Mouse (Mus musculus) CH12.LX (cell line): ENCODE results near the gene Prkn. TPM values are rescaled to one million over a fixed set of nuclear protein-coding genes. Genes with fewer than 3 reads are reported as not detected.

ENCODE experiments used
- DNase-seq: peaks from one replicate; pipeline ENCODE4 v3.0.0-alpha.2; 2013; ENCODE audit errors: extremely low read depth
- H3K27ac ChIP-seq: 2 replicates; pipeline ENCODE4 v1.5.1; 2012; ENCODE audit warnings: low read depth, mild to moderate bottlenecking, control low read depth, moderate library complexity; ENCODE audit not compliant: insufficient read depth
- H3K27me3 ChIP-seq: replicated peaks from 2 replicates; pipeline ENCODE3; 2012; ENCODE audit warnings: inconsistent platforms
- H3K36me3 ChIP-seq, 2 experiments: replicated peaks in 1 of 2; 2 replicates each; pipeline versions ENCODE3 to v1.6.1; 2012; ENCODE audit warnings: inconsistent platforms in 1 of 2, low read length in 1 of 2, mild to moderate bottlenecking in 1 of 2, mixed read lengths in 1 of 2, moderate library complexity in 1 of 2; ENCODE audit not compliant: control insufficient read depth in 1 of 2, insufficient read depth in 1 of 2
- H3K4me1 ChIP-seq, 2 experiments: 2 replicates each; pipeline ENCODE4 v1.6.1; 2012; ENCODE audit warnings: inconsistent platforms in 1 of 2, moderate library complexity in 1 of 2; ENCODE audit not compliant: insufficient read depth in 2 of 2, control insufficient read depth in 1 of 2
- H3K4me2 ChIP-seq: 2 replicates; pipeline ENCODE4 v1.6.1; 2012; ENCODE audit warnings: low read depth, mild to moderate bottlenecking, control low read depth; ENCODE audit not compliant: poor library complexity, insufficient read depth, severe bottlenecking
- H3K4me3 ChIP-seq, 3 experiments: fragments of 150-350 bp in 1 of 3; sonication (generic) in 1 of 3; replicated peaks in 1 of 3; 2 replicates each; pipeline versions ENCODE3 to v1.5.1; 2011 to 2012; ENCODE audit warnings: low read depth in 2 of 3, low read length in 2 of 3, mild to moderate bottlenecking in 2 of 3, moderate library complexity in 2 of 3, control low read depth in 1 of 3, improper control_type of control experiment in 1 of 3, inconsistent platforms in 1 of 3, mixed read lengths in 1 of 3; ENCODE audit not compliant: poor library complexity in 1 of 3
- H3K79me2 ChIP-seq: replicated peaks from 2 replicates; pipeline ENCODE4 v1.6.1; 2012; ENCODE audit warnings: mild to moderate bottlenecking, moderate library complexity; ENCODE audit not compliant: control insufficient read depth, poor library complexity, insufficient read depth, severe bottlenecking; ENCODE audit errors: extremely low read depth
- H3K9ac ChIP-seq: 2 replicates; pipeline ENCODE4 v1.6.1; 2012; ENCODE audit warnings: low read depth, mild to moderate bottlenecking, control low read depth, moderate library complexity; ENCODE audit not compliant: insufficient read depth
- H3K9me3 ChIP-seq: replicated peaks from 2 replicates; pipeline ENCODE3; 2012; ENCODE audit warnings: low read length, inconsistent platforms, mixed read lengths
- BHLHE40 ChIP-seq: IDR thresholded peaks from 2 replicates; pipeline ENCODE4 v1.6.1; 2011; ENCODE audit warnings: mild to moderate bottlenecking, low read depth, low read length, improper control_type of control experiment
- CHD1 ChIP-seq: IDR thresholded peaks from 2 replicates; pipeline ENCODE4 v1.6.1; 2012; ENCODE audit warnings: low read depth, low read length, improper control_type of control experiment, inconsistent platforms
- CHD2 ChIP-seq: IDR thresholded peaks from 2 replicates; pipeline ENCODE4 v1.6.1; 2011; ENCODE audit warnings: low read length, improper control_type of control experiment
- CTCF ChIP-seq, 2 experiments: IDR thresholded peaks in 1 of 2; conservative IDR thresholded peaks in 1 of 2; 2 replicates each; pipeline ENCODE4 v1.5.1; 2011 to 2012; ENCODE audit warnings: low read depth in 2 of 2, low read length in 2 of 2, improper control_type of control experiment in 1 of 2, inconsistent platforms in 1 of 2, mild to moderate bottlenecking in 1 of 2, moderate library complexity in 1 of 2
- E2F4 ChIP-seq: IDR thresholded peaks from 2 replicates; pipeline ENCODE4 v1.6.1; 2011; ENCODE audit warnings: low read depth, low read length, improper control_type of control experiment; ENCODE audit not compliant: insufficient replicate concordance
- ELF1 ChIP-seq: IDR thresholded peaks from 2 replicates; pipeline ENCODE4 v1.6.1; 2014; ENCODE audit warnings: low read depth, mild to moderate bottlenecking, inconsistent platforms, low read length, improper control_type of control experiment
- EP300 ChIP-seq: IDR thresholded peaks from 2 replicates; pipeline ENCODE4 v1.6.1; 2011; ENCODE audit warnings: low read length, improper control_type of control experiment
- ETS1 ChIP-seq: conservative IDR thresholded peaks from 2 replicates; pipeline ENCODE4 v1.6.1; 2012; ENCODE audit warnings: low read depth, mild to moderate bottlenecking, inconsistent platforms, low read length, improper control_type of control experiment, moderate library complexity
- GABPA ChIP-seq: IDR thresholded peaks from 2 replicates; pipeline ENCODE4 v1.6.1; 2012; ENCODE audit warnings: low read depth, low read length, improper control_type of control experiment, inconsistent platforms; ENCODE audit not compliant: insufficient replicate concordance
- IRF4 ChIP-seq: IDR thresholded peaks from 2 replicates; pipeline ENCODE4 v1.6.1; 2014; ENCODE audit warnings: low read depth, mild to moderate bottlenecking, inconsistent platforms, low read length, improper control_type of control experiment
- JUND ChIP-seq: conservative IDR thresholded peaks from 2 replicates; pipeline ENCODE4 v1.6.1; 2011; ENCODE audit warnings: low read depth, low read length, improper control_type of control experiment
- MAFK ChIP-seq: IDR thresholded peaks from 2 replicates; pipeline ENCODE4 v1.6.1; 2011; ENCODE audit warnings: low read length, improper control_type of control experiment; ENCODE audit not compliant: insufficient replicate concordance
- MAX ChIP-seq: IDR thresholded peaks from 2 replicates; pipeline ENCODE4 v1.6.1; 2011; ENCODE audit warnings: low read length, improper control_type of control experiment
- MEF2A ChIP-seq: IDR thresholded peaks from 2 replicates; pipeline ENCODE4 v1.6.1; 2014; ENCODE audit warnings: low read depth, mild to moderate bottlenecking, inconsistent platforms, low read length, improper control_type of control experiment, borderline replicate concordance
- MXI1 ChIP-seq: IDR thresholded peaks from 2 replicates; pipeline ENCODE4 v1.6.1; 2011; ENCODE audit warnings: mild to moderate bottlenecking, low read depth, low read length, improper control_type of control experiment
- MYC ChIP-seq: IDR thresholded peaks from 2 replicates; pipeline ENCODE4 v1.6.1; 2011; ENCODE audit warnings: low read depth, mild to moderate bottlenecking, improper control_type of control experiment, low read length
- NRF1 ChIP-seq: IDR thresholded peaks from 2 replicates; pipeline ENCODE4 v1.6.1; 2014; ENCODE audit warnings: low read depth, mild to moderate bottlenecking, inconsistent platforms, low read length, improper control_type of control experiment, moderate library complexity
- PAX5 ChIP-seq: IDR thresholded peaks from 2 replicates; pipeline ENCODE4 v1.6.1; 2012; ENCODE audit warnings: low read length, inconsistent platforms, mixed read lengths
- POLR2A ChIP-seq: IDR thresholded peaks from 2 replicates; pipeline ENCODE4 v1.6.1; 2011; ENCODE audit warnings: low read depth, mild to moderate bottlenecking, improper control_type of control experiment, low read length
- RAD21 ChIP-seq: IDR thresholded peaks from 2 replicates; pipeline ENCODE4 v1.6.1; 2011; ENCODE audit warnings: low read depth, mild to moderate bottlenecking, low read length, improper control_type of control experiment, moderate library complexity
- SIN3A ChIP-seq: IDR thresholded peaks from 2 replicates; pipeline ENCODE4 v1.6.1; 2012; ENCODE audit warnings: low read length, improper control_type of control experiment, inconsistent platforms
- TBP ChIP-seq: conservative IDR thresholded peaks from 2 replicates; pipeline ENCODE4 v1.6.1; 2011; ENCODE audit warnings: low read depth, low read length, improper control_type of control experiment
- TCF12 ChIP-seq: IDR thresholded peaks from 2 replicates; pipeline ENCODE4 v1.6.1; 2014; ENCODE audit warnings: low read depth, mild to moderate bottlenecking, inconsistent platforms, low read length, improper control_type of control experiment
- UBTF ChIP-seq: IDR thresholded peaks from 2 replicates; pipeline ENCODE4 v1.6.1; 2012; ENCODE audit warnings: low read depth, mild to moderate bottlenecking, inconsistent platforms, low read length, improper control_type of control experiment, moderate library complexity
- USF2 ChIP-seq: conservative IDR thresholded peaks from 2 replicates; pipeline ENCODE4 v1.6.1; 2011; ENCODE audit warnings: low read depth, low read length, improper control_type of control experiment
- ZC3H11A ChIP-seq: IDR thresholded peaks from 2 replicates; pipeline ENCODE4 v1.6.1; 2012; ENCODE audit warnings: low read depth, mild to moderate bottlenecking, inconsistent platforms, low read length, improper control_type of control experiment
- ZKSCAN1 ChIP-seq: IDR thresholded peaks from 2 replicates; pipeline ENCODE4 v1.6.1; 2012; ENCODE audit warnings: low read depth, inconsistent platforms, low read length, improper control_type of control experiment, borderline replicate concordance
- ZMIZ1 ChIP-seq: IDR thresholded peaks from 2 replicates; pipeline ENCODE4 v1.6.1; 2012; ENCODE audit warnings: low read depth, mild to moderate bottlenecking, inconsistent platforms, low read length, improper control_type of control experiment
- ZNF384 ChIP-seq: IDR thresholded peaks from 2 replicates; pipeline ENCODE4 v1.6.1; 2012; ENCODE audit warnings: low read depth, low read length, improper control_type of control experiment, inconsistent platforms
- dilution Hi-C: fragments of 300-500 bp; cut with MboI; formaldehyde crosslinking; loops from 2 replicates; pipeline ENCODE4 v1.14.3; 2020; ENCODE audit warnings: low sequenced_read_pairs; ENCODE audit not compliant: extremely low pct_unique_long_range_greater_than_20kb, extremely low pct_ligation_motif_present
- in situ Hi-C: fragments of 300-500 bp; cut with MboI; formaldehyde crosslinking; loops from 3 replicates; pipeline ENCODE4 v1.14.3; 2019; ENCODE audit warnings: low sequenced_read_pairs, low pct_ligation_motif_present, low pct_unique_long_range_greater_than_20kb, mixed read lengths
- polyA plus RNA-seq: library from polyadenylated mRNA; unstranded; fragments of >175 nt; gene quantifications from 2 replicates; pipeline ENCODE4 v1.2.1, GENCODE M21; 2012; ENCODE audit warnings: low read depth; ENCODE audit not compliant: insufficient read length
- total RNA-seq, 2 experiments: library from RNA; depleted of rRNA; stranded (reverse); fragments of 300-350 nt in 1 of 2; fragments of >200 nt in 1 of 2; gene quantifications; 2 replicates each; pipeline ENCODE4 v1.2.3; 2012 to 2014

Gene Prkn
- total and polyA plus RNA-seq, 3 experiments, result 0.08 TPM; not detected in 2

- no peaks in the 10 kb centered on the region for H3K79me2 ChIP-seq
- H3K27ac ChIP-seq, result no peak overlapping the region
- in situ Hi-C loops, result no loop called here
- TF ChIP-seq ELF1, result no peak
- TF ChIP-seq CHD1, result no peak
- no peak for TF ChIP-seq ZC3H11A
- TF ChIP-seq MYC, result no peak
- TF ChIP-seq POLR2A, result no peak
- TF ChIP-seq EP300, result no peak
- no peak for TF ChIP-seq SIN3A
- TF ChIP-seq PAX5, result no peak
- TF ChIP-seq NRF1, result no peak
- TF ChIP-seq MXI1, result no peak
- TF ChIP-seq JUND, result no peak
- no peak for TF ChIP-seq ETS1
- TF ChIP-seq MEF2A, result no peak
- no peak for TF ChIP-seq USF2
- TF ChIP-seq ZNF384, result no peak
- TF ChIP-seq ZKSCAN1, result no peak
- TF ChIP-seq RAD21, result no peak
- TF ChIP-seq UBTF, result no peak
- TF ChIP-seq TCF12, result no peak
- no peak overlapping the region for H3K4me2 ChIP-seq
- H3K9me3 ChIP-seq, result no peaks in the 10 kb centered on the region
- no peak overlapping the region for H3K9ac ChIP-seq
- no peaks in the 10 kb centered on the region for H3K4me1 ChIP-seq
- no peaks in the 10 kb centered on the region for H3K36me3 ChIP-seq
- no peak for DNase-seq
- dilution Hi-C loops, result no loop called here
- H3K27me3 ChIP-seq, result peaks cover 3% of the 10 kb centered on the region
- no peak overlapping the region for H3K4me3 ChIP-seq
These were observed 1022.8 kb downstream of the Prkn start for GRCm38 (mm10) chr17:11863017-11863416.

GRCm38 (mm10) chr17:11866231-11866630 lies 1026.0 kb downstream of the Prkn start:
- Histone ChIP-seq H3K79me2 (no peaks in the 10 kb centered on the region), H3K27me3 (peaks cover 5% of the 10 kb centered on the region), H3K9me3 (no peaks in the 10 kb centered on the region), H3K4me1 (no peaks in the 10 kb centered on the region), H3K27ac (no peak overlapping the region), H3K36me3 (no peaks in the 10 kb centered on the region), H3K4me3 (no peak overlapping the region), H3K4me2 (no peak overlapping the region), H3K9ac (no peak overlapping the region)
- in situ Hi-C loops, result no loop called here
- dilution Hi-C loops, result no loop called here
- DNase-seq, result no peak
- TF ChIP-seq ZKSCAN1 (no peak), MAX (no peak), MAFK (no peak), RAD21 (no peak), SIN3A (no peak), E2F4 (no peak), NRF1 (no peak), CTCF (conservative IDR thresholded peaks at IDR 0.05 in 1 of 2, IDR thresholded peaks at IDR 0.05 in 1 of 2; ENCODE audit: low read depth in 2 of 2, low read length in 2 of 2) (no peak), IRF4 (no peak), TBP (no peak), BHLHE40 (no peak), CHD2 (no peak), GABPA (no peak), ZMIZ1 (no peak), UBTF (no peak), MXI1 (no peak), JUND (no peak), ETS1 (no peak), ZNF384 (no peak)
